ENCODE assay signal across 8 mouse cellular contexts in the genomic region with DNA sequence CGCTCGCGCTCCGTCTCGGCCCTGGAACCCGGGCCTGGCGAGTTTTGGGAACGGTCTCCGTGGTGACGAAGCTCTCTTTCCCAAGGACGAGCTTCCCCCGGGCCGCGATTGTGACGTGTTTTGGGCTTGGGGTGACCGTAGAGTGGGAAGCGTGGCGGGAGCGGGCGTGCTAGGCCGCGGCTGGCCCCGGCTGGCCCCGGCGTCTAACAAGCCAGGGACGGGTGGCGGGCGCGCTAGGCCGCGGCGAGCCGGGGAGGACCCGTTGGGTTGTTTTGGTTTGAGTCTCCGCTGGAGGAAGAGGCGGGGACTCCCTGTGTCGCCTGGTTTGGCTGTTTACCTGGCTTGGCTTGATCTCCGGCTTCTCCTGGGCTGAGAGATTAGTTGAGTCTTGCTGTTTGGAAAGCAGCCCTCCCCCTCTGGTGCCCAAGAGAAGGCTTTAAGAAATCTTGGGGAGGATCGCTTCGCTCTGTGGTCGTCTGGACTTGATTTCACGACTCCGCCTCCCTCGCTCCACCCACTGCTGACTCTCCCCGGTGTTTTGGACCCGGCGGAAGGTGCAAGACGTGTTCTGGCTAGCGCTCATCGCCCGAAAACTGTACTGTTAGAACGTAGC. TPM values are rescaled to one million over a fixed set of nuclear protein-coding genes. Genes with fewer than 3 reads are reported as not detected.
DNase-seq lines count a peak whose midpoint lies in the region; ATAC-seq and TF ChIP-seq lines count a peak whose summit lies in the region.

No protein-coding gene starts in this region.

- TF ChIP-seq CTCF in cortical plate, adult 2 months (IDR thresholded peaks at IDR 0.05; ENCODE audit: extremely low read depth, insufficient read depth, low read length), result no peak

- intact Hi-C loops in left cerebral cortex, postnatal 14 days (cut with DNase I), result loop anchor here (5.0 kb wide), 1 partner anchor 72 kb away; a partner anchor contains a TSS

- peak; percentile 90 for DNase-seq in T-cell, adult 2 months (ENCODE audit: low spot score)
- peak; percentile 42 to 47 for DNase-seq in gastrocnemius, adult 8-10 months (ENCODE audit: low spot score in 2 of 2)
- peak; percentile 95 for DNase-seq in induced T-regulatory cell, adult 2 months (ENCODE audit: low read depth)
- peak; percentile 49 to 62 for DNase-seq in left cerebral cortex, postnatal 14 days (ENCODE audit: low spot score in 2 of 2)
- peak; percentile 73 to 75 for DNase-seq in right cerebral cortex, adult 2 months (ENCODE audit: low spot score in 2 of 2)
- peak; percentile 84 for DNase-seq in urinary bladder, adult 2 months (ENCODE audit: low spot score)

- TF ChIP-seq POLR2A in cortical plate, adult 2 months (IDR thresholded peaks at IDR 0.05; ENCODE audit: extremely low read depth, insufficient read depth, low read length), result peak; percentile 44

- ATAC-seq in megakaryocyte progenitor cell, adult 5-6 weeks (replicated peaks; ENCODE audit: poor library complexity), result peak; percentile 67

- H3K4me3 ChIP-seq in cortical plate, adult 2 months (ENCODE audit: insufficient read depth, low read length), result peak overlapping the region; percentile 75

- H3K27ac ChIP-seq in cortical plate, adult 2 months (ENCODE audit: insufficient read depth, low read length), result peak overlapping the region; percentile 98

- H3K4me1 ChIP-seq in cortical plate, adult 2 months (ENCODE audit: control insufficient read depth, insufficient read depth, low read length), result no peaks in the 10 kb centered on the region; the same call in 1 of the 2 replicates

RNA-seq across cellular contexts. Expression of a gene that starts 0.5 kb away (rescaled TPM):
- polyA plus RNA-seq in cortical plate, adult 2 months (2012; rRNA removed), result 79.0 and 80.3 TPM in 2 replicates
- 10 to 100 TPM; 69.3 to 72.3 (median 71.7) TPM for total RNA-seq in gastrocnemius, adult 8-10 months (2022)
- total RNA-seq in left cerebral cortex, postnatal 14 days (2021), result 100 to 1,000 TPM; 114 to 118 TPM
- 219 and 220 TPM in 2 replicates for total RNA-seq in megakaryocyte progenitor cell, adult 5-6 weeks (2015)
- total RNA-seq in megakaryocyte progenitor cell, adult 5-6 weeks (2017), result 295 and 366 TPM in 2 replicates
- 123 and 145 TPM in 2 replicates for polyA plus RNA-seq in urinary bladder, adult 2 months (2012; rRNA removed)

Comparison
In these comparisons a context has a peak if more than half of its experiments do, and no peak if none do; other contexts are left out.
1. Peak in every context shown above with its lines: DNase-seq, ATAC-seq, H3K4me3 ChIP-seq and H3K27ac ChIP-seq.
2. DNase-seq: peak in every context shown above with its lines; median percentile 95 in induced T-regulatory cell, adult 2 months; 90 in T-cell, adult 2 months; 84 in urinary bladder, adult 2 months; 74 in right cerebral cortex, adult 2 months; 56 in left cerebral cortex, postnatal 14 days; 44 in gastrocnemius, adult 8-10 months.